Mouse (Mus musculus) CH12.LX (cell line): ENCODE measurements at regions not wholly inside any gene's neighbourhood (a gene's known extent, or its start where the extent isn't known, plus 50 kb on each side); places are given as distances from the start of the nearest gene placed in this dataset.

Experiments used
- DNase-seq: peaks from one replicate; pipeline ENCODE4 v3.0.0-alpha.2; 2013; ENCODE audit errors: extremely low read depth
- H3K27ac ChIP-seq: 2 replicates; pipeline ENCODE4 v1.5.1; 2012; ENCODE audit warnings: low read depth, mild to moderate bottlenecking, control low read depth, moderate library complexity; ENCODE audit not compliant: insufficient read depth
- H3K27me3 ChIP-seq: replicated peaks from 2 replicates; pipeline ENCODE3; 2012; ENCODE audit warnings: inconsistent platforms
- H3K36me3 ChIP-seq, 2 experiments: replicated peaks in 1 of 2; 2 replicates each; pipeline versions ENCODE3 to v1.6.1; 2012; ENCODE audit warnings: inconsistent platforms in 1 of 2, low read length in 1 of 2, mild to moderate bottlenecking in 1 of 2, mixed read lengths in 1 of 2, moderate library complexity in 1 of 2; ENCODE audit not compliant: control insufficient read depth in 1 of 2, insufficient read depth in 1 of 2
- H3K4me1 ChIP-seq, 2 experiments: 2 replicates each; pipeline ENCODE4 v1.6.1; 2012; ENCODE audit warnings: inconsistent platforms in 1 of 2, moderate library complexity in 1 of 2; ENCODE audit not compliant: insufficient read depth in 2 of 2, control insufficient read depth in 1 of 2
- H3K4me2 ChIP-seq: 2 replicates; pipeline ENCODE4 v1.6.1; 2012; ENCODE audit warnings: low read depth, mild to moderate bottlenecking, control low read depth; ENCODE audit not compliant: poor library complexity, insufficient read depth, severe bottlenecking
- H3K4me3 ChIP-seq, 3 experiments: fragments of 150-350 bp in 1 of 3; sonication (generic) in 1 of 3; replicated peaks in 1 of 3; 2 replicates each; pipeline versions ENCODE3 to v1.5.1; 2011 to 2012; ENCODE audit warnings: low read depth in 2 of 3, low read length in 2 of 3, mild to moderate bottlenecking in 2 of 3, moderate library complexity in 2 of 3, control low read depth in 1 of 3, improper control_type of control experiment in 1 of 3, inconsistent platforms in 1 of 3, mixed read lengths in 1 of 3; ENCODE audit not compliant: poor library complexity in 1 of 3
- H3K79me2 ChIP-seq: replicated peaks from 2 replicates; pipeline ENCODE4 v1.6.1; 2012; ENCODE audit warnings: mild to moderate bottlenecking, moderate library complexity; ENCODE audit not compliant: control insufficient read depth, poor library complexity, insufficient read depth, severe bottlenecking; ENCODE audit errors: extremely low read depth
- H3K9ac ChIP-seq: 2 replicates; pipeline ENCODE4 v1.6.1; 2012; ENCODE audit warnings: low read depth, mild to moderate bottlenecking, control low read depth, moderate library complexity; ENCODE audit not compliant: insufficient read depth
- H3K9me3 ChIP-seq: replicated peaks from 2 replicates; pipeline ENCODE3; 2012; ENCODE audit warnings: low read length, inconsistent platforms, mixed read lengths
- BHLHE40 ChIP-seq: IDR thresholded peaks from 2 replicates; pipeline ENCODE4 v1.6.1; 2011; ENCODE audit warnings: mild to moderate bottlenecking, low read depth, low read length, improper control_type of control experiment
- CHD1 ChIP-seq: IDR thresholded peaks from 2 replicates; pipeline ENCODE4 v1.6.1; 2012; ENCODE audit warnings: low read depth, low read length, improper control_type of control experiment, inconsistent platforms
- CTCF ChIP-seq, 2 experiments: IDR thresholded peaks in 1 of 2; conservative IDR thresholded peaks in 1 of 2; 2 replicates each; pipeline ENCODE4 v1.5.1; 2011 to 2012; ENCODE audit warnings: low read depth in 2 of 2, low read length in 2 of 2, improper control_type of control experiment in 1 of 2, inconsistent platforms in 1 of 2, mild to moderate bottlenecking in 1 of 2, moderate library complexity in 1 of 2
- JUN ChIP-seq: IDR thresholded peaks from 2 replicates; pipeline ENCODE4 v1.6.1; 2011; ENCODE audit warnings: low read depth, mild to moderate bottlenecking, low read length, improper control_type of control experiment, moderate library complexity; ENCODE audit not compliant: insufficient read depth
- JUND ChIP-seq: conservative IDR thresholded peaks from 2 replicates; pipeline ENCODE4 v1.6.1; 2011; ENCODE audit warnings: low read depth, low read length, improper control_type of control experiment
- KAT2A ChIP-seq: IDR thresholded peaks from 2 replicates; pipeline ENCODE4 v1.6.1; 2012; ENCODE audit warnings: low read length, improper control_type of control experiment, inconsistent platforms; ENCODE audit not compliant: insufficient replicate concordance
- MEF2A ChIP-seq: IDR thresholded peaks from 2 replicates; pipeline ENCODE4 v1.6.1; 2014; ENCODE audit warnings: low read depth, mild to moderate bottlenecking, inconsistent platforms, low read length, improper control_type of control experiment, borderline replicate concordance
- MXI1 ChIP-seq: IDR thresholded peaks from 2 replicates; pipeline ENCODE4 v1.6.1; 2011; ENCODE audit warnings: mild to moderate bottlenecking, low read depth, low read length, improper control_type of control experiment
- NELFE ChIP-seq: IDR thresholded peaks from 2 replicates; pipeline ENCODE4 v1.6.1; 2011; ENCODE audit warnings: low read depth, low read length, improper control_type of control experiment
- NRF1 ChIP-seq: IDR thresholded peaks from 2 replicates; pipeline ENCODE4 v1.6.1; 2014; ENCODE audit warnings: low read depth, mild to moderate bottlenecking, inconsistent platforms, low read length, improper control_type of control experiment, moderate library complexity
- PAX5 ChIP-seq: IDR thresholded peaks from 2 replicates; pipeline ENCODE4 v1.6.1; 2012; ENCODE audit warnings: low read length, inconsistent platforms, mixed read lengths
- POLR2A ChIP-seq: IDR thresholded peaks from 2 replicates; pipeline ENCODE4 v1.6.1; 2011; ENCODE audit warnings: low read depth, mild to moderate bottlenecking, improper control_type of control experiment, low read length
- POLR2AphosphoS2 ChIP-seq: IDR thresholded peaks from 2 replicates; pipeline ENCODE4 v1.6.1; 2011; ENCODE audit warnings: low read depth, low read length, improper control_type of control experiment
- RAD21 ChIP-seq: IDR thresholded peaks from 2 replicates; pipeline ENCODE4 v1.6.1; 2011; ENCODE audit warnings: low read depth, mild to moderate bottlenecking, low read length, improper control_type of control experiment, moderate library complexity
- RCOR1 ChIP-seq: conservative IDR thresholded peaks from 2 replicates; pipeline ENCODE4 v1.6.1; 2012; ENCODE audit warnings: low read depth, mild to moderate bottlenecking, inconsistent platforms, low read length, improper control_type of control experiment
- TCF12 ChIP-seq: IDR thresholded peaks from 2 replicates; pipeline ENCODE4 v1.6.1; 2014; ENCODE audit warnings: low read depth, mild to moderate bottlenecking, inconsistent platforms, low read length, improper control_type of control experiment
- UBTF ChIP-seq: IDR thresholded peaks from 2 replicates; pipeline ENCODE4 v1.6.1; 2012; ENCODE audit warnings: low read depth, mild to moderate bottlenecking, inconsistent platforms, low read length, improper control_type of control experiment, moderate library complexity
- USF2 ChIP-seq: conservative IDR thresholded peaks from 2 replicates; pipeline ENCODE4 v1.6.1; 2011; ENCODE audit warnings: low read depth, low read length, improper control_type of control experiment
- dilution Hi-C: fragments of 300-500 bp; cut with MboI; formaldehyde crosslinking; loops from 2 replicates; pipeline ENCODE4 v1.14.3; 2020; ENCODE audit warnings: low sequenced_read_pairs; ENCODE audit not compliant: extremely low pct_unique_long_range_greater_than_20kb, extremely low pct_ligation_motif_present
- in situ Hi-C: fragments of 300-500 bp; cut with MboI; formaldehyde crosslinking; loops from 3 replicates; pipeline ENCODE4 v1.14.3; 2019; ENCODE audit warnings: low sequenced_read_pairs, low pct_ligation_motif_present, low pct_unique_long_range_greater_than_20kb, mixed read lengths

DNA sequence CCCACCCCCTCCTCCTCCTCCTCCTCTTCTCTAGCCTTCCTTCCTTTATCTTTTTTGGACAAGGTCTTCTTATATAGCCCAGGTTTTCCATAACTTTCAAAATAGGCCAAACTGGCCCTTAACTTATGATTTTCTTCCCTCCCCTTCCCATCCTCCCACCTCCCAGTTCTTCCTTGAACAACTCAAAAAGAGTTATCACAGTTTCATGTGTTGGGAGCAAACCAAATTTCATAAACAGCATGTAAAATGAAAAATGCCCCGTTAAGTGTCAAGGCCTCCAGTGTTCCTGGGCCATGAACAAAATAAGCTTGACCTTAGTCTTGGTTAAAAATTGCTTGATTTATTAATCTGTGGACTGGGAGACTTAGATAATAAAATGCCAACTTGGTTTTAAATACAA, 132.4 kb downstream of the Dusp6 start:
- Histone ChIP-seq H3K79me2 (no peaks in the 10 kb centered on the region), H3K4me2 (no peak overlapping the region), H3K36me3 (no peaks in the 10 kb centered on the region), H3K4me1 (peaks cover 3 to 19% of the 10 kb centered on the region in 2 experiments), H3K9me3 (no peaks in the 10 kb centered on the region), H3K27me3 (no peaks in the 10 kb centered on the region), H3K27ac (no peak overlapping the region), H3K9ac (no peak overlapping the region), H3K4me3 (no peak overlapping the region)
- no peak for TF ChIP-seq MXI1
- no peak for TF ChIP-seq RCOR1
- no peak for TF ChIP-seq USF2
- no peak for TF ChIP-seq NRF1
- no peak for TF ChIP-seq PAX5
- TF ChIP-seq MEF2A = no peak
- no peak for TF ChIP-seq BHLHE40
- no peak for TF ChIP-seq JUN
- TF ChIP-seq UBTF = no peak
- TF ChIP-seq CHD1 = no peak
- no peak for TF ChIP-seq RAD21
- TF ChIP-seq KAT2A = no peak
- TF ChIP-seq CTCF (conservative IDR thresholded peaks at IDR 0.05 in 1 of 2, IDR thresholded peaks at IDR 0.05 in 1 of 2; ENCODE audit: low read depth in 2 of 2, low read length in 2 of 2) = no peak
- TF ChIP-seq POLR2A = no peak
- TF ChIP-seq POLR2AphosphoS2 = no peak
- no peak for TF ChIP-seq NELFE
- no peak for TF ChIP-seq TCF12
- dilution Hi-C loops = no loop called here
- in situ Hi-C loops = no loop called here
- no peak for DNase-seq

DNA sequence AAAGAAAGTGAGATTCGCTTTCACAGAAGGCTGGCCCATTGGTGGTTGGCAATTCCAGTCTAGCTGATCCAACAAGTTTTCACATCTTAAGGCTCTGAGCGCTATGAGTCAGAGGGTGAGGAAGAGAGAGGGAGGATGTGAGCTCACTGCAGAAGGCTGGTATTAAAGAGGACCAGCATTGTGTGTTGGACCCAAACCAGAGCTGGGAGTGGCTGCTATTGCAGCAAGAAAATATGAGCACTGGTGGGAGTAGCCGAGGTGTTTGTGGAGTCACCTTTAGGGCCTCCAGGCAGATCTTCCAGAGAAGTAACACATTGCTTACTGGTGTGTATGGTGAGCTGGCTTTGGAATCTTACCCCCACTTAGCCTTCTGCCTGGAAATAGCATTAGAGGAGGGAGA, 133.6 kb downstream of the Dusp6 start:
- no peaks in the 10 kb centered on the region for H3K36me3 ChIP-seq
- H3K27me3 ChIP-seq = no peaks in the 10 kb centered on the region
- H3K4me2 ChIP-seq = no peak overlapping the region
- H3K27ac ChIP-seq = no peak overlapping the region
- no peaks in the 10 kb centered on the region for H3K79me2 ChIP-seq
- TF ChIP-seq JUND (no peak), USF2 (no peak)
- TF ChIP-seq, all 38 proteins: peak for 0
- Histone ChIP-seq H3K9me3 (no peaks in the 10 kb centered on the region), H3K9ac (no peak overlapping the region), H3K4me1 (peaks cover 0 to 19% of the 10 kb centered on the region in 2 experiments; a peak in 2 of 4 replicates), H3K4me3 (no peak overlapping the region)
- in situ Hi-C loops = no loop called here
- no peak for DNase-seq
- dilution Hi-C loops = no loop called here
